Mouse (Mus musculus) left cerebral cortex, postnatal 36 days (tissue): ENCODE results near the gene Cmtr1. TPM values are rescaled to one million over a fixed set of nuclear protein-coding genes. Genes with fewer than 3 reads are reported as not detected.
"Not testable (repeated sequence)": the region's sequence is repeated elsewhere in the genome, so short reads cannot be mapped to it uniquely, and the experiment has no call there.

Experiments used
- DNase-seq, 2 experiments: peaks; one replicate each; pipeline ENCODE4 v3.0.0; 2021 to 2022; ENCODE audit warnings: low spot score in 2 of 2, mixed read lengths in 1 of 2
- intact Hi-C: fragments of 180-260 bp; cut with DNase I; formaldehyde crosslinking; loops from one replicate; pipeline ENCODE4 v1.15.1; 2025
- total RNA-seq, 2 experiments: library from RNA; stranded (reverse); gene quantifications; 2 replicates each; pipeline ENCODE4 v1.2.3; 2021

Cmtr1 gene
- total RNA-seq = 100 to 1,000 TPM; 112 to 125 TPM

- intact Hi-C loops = no loop called here
- DNase-seq = peak; percentile 96 to 97
Measured at GRCm38 (mm10) chr17:29660076-29660761, at the start of gene Cmtr1. Cmtr1 (plus strand) TSS chr17:29660595.

GRCm38 (mm10) chr17:29613453-29613852 lies 46.9 kb upstream of the Cmtr1 start:
- intact Hi-C loops, DNase-seq: not testable (repeated sequence)

GRCm38 (mm10) chr17:29614115-29615023 lies 46.0 kb upstream of the Cmtr1 start, which contains the start of the genes Rnf8 and Gm28043:
Rnf8 (plus strand) TSS chr17:29614790.
Gm28043 (plus strand) TSS chr17:29614876.
- peak; percentile 93 to 95 for DNase-seq
- intact Hi-C loops = no loop called here

- DNase-seq = no peak
- intact Hi-C loops = no loop called here
Measured at GRCm38 (mm10) chr17:29615024-29615551, 45.3 kb upstream of the Cmtr1 start.

- peak; percentile 13 to 21 for DNase-seq
- intact Hi-C loops = no loop called here
Measured at GRCm38 (mm10) chr17:29615616-29616015, 44.8 kb upstream of the Cmtr1 start.

- intact Hi-C loops = no loop called here
- DNase-seq = no peak
Measured at GRCm38 (mm10) chr17:29619231-29619630, 41.2 kb upstream of the Cmtr1 start.

- DNase-seq = no peak
- intact Hi-C loops = no loop called here
Measured at GRCm38 (mm10) chr17:29623488-29623887, 36.9 kb upstream of the Cmtr1 start.

- intact Hi-C loops = no loop called here
- DNase-seq = no peak
Measured at GRCm38 (mm10) chr17:29627285-29627684, 33.1 kb upstream of the Cmtr1 start.

GRCm38 (mm10) chr17:29628946-29629345 lies 31.4 kb upstream of the Cmtr1 start:
- intact Hi-C loops = no loop called here
- no peak for DNase-seq

GRCm38 (mm10) chr17:29629620-29630019 lies 30.8 kb upstream of the Cmtr1 start:
- DNase-seq = no peak
- intact Hi-C loops = no loop called here

- DNase-seq = no peak
- intact Hi-C loops = no loop called here
Measured at GRCm38 (mm10) chr17:29632312-29632711, 28.1 kb upstream of the Cmtr1 start.

GRCm38 (mm10) chr17:29635492-29635891 lies 24.9 kb upstream of the Cmtr1 start:
- intact Hi-C loops = no loop called here
- DNase-seq = peak in 1 of 2 experiments; percentile 27

GRCm38 (mm10) chr17:29636118-29636517 lies 24.3 kb upstream of the Cmtr1 start:
- intact Hi-C loops = no loop called here
- peak; percentile 32 to 35 for DNase-seq

GRCm38 (mm10) chr17:29637377-29637776 lies 23.0 kb upstream of the Cmtr1 start:
- no peak for DNase-seq
- intact Hi-C loops = no loop called here

GRCm38 (mm10) chr17:29637895-29638294 lies 22.5 kb upstream of the Cmtr1 start:
- intact Hi-C loops = no loop called here

GRCm38 (mm10) chr17:29640971-29641370 lies 19.4 kb upstream of the Cmtr1 start:
- no peak for DNase-seq
- intact Hi-C loops = no loop called here

More at GRCm38 (mm10) chr17:29637895-29638294, 22.5 kb upstream of the Cmtr1 start:
- no peak for DNase-seq

GRCm38 (mm10) chr17:29642219-29642618 lies 18.2 kb upstream of the Cmtr1 start:
- no peak for DNase-seq
- intact Hi-C loops = no loop called here

- intact Hi-C loops = no loop called here
- DNase-seq = no peak
Measured at GRCm38 (mm10) chr17:29658249-29658648, 2.1 kb upstream of the Cmtr1 start.

- intact Hi-C loops = no loop called here
- DNase-seq = peak in 1 of 2 experiments; percentile 22
Measured at GRCm38 (mm10) chr17:29660762-29661391, 482 bp downstream of the Cmtr1 start.

GRCm38 (mm10) chr17:29662145-29662544 lies 1.8 kb downstream of the Cmtr1 start:
- no peak for DNase-seq
- intact Hi-C loops = no loop called here
